Mouse (Mus musculus): ENCODE measurements around the gene Ifna7. TPM values are rescaled to one million over a fixed set of nuclear protein-coding genes. Genes with fewer than 3 reads are reported as not detected.
A peak's percentile ranks its signal among the peaks of the same experiment; 100 is the strongest.
"Not testable (repeated sequence)": the region's sequence is repeated elsewhere in the genome, so short reads cannot be mapped to it uniquely, and the experiment has no call there.

The Ifna7 gene
- total RNA-seq (2021) (not detected), polyA plus RNA-seq (2012; rRNA removed) (not detected in 2 replicates)
- long read RNA-seq = 0 reads

- no peak for DNase-seq
Measured at GRCm38 (mm10) chr4:88815928-88816327, at the start of gene Ifna7. TSS of gene Ifna7 (plus strand) at chr4:88816228.

GRCm38 (mm10) chr4:88773534-88773933 is 42.5 kb upstream of the Ifna7 start, which contains the start of gene Gm13290:
TSS of gene Gm13290 (plus strand) at chr4:88773834.
- not testable (repeated sequence) for DNase-seq

GRCm38 (mm10) chr4:88776622-88777021 is 39.4 kb upstream of the Ifna7 start, which contains the start of gene Gm13289:
TSS of gene Gm13289 (plus strand) at chr4:88776922.
- DNase-seq = not testable (repeated sequence)

DNA sequence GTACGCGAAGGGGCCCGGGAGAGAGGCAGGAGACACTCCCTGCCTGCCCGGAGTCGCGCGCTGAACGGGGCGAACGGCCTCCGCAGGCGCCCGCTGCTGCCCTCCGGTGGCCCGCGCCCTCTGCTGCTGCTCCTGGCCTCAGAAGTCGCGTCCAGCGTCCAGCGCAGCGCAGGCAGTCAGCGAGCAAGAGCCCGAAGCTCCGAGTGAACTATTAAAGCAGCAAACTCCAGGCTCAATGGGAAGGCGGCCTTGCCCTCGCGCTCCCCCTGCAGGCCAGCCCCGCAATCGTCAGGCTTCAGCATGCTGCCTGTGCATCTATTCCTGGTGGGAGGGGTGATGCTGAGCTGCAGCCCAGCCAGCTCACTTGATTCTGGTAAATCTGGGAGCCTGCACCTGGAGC is 36.5 kb upstream of the Ifna7 start, which contains the start of gene Gm13272:
Gm13272 (plus strand) TSS at position 301 of the 400 bp plus-strand sequence.
- DNase-seq = not testable (repeated sequence)

GRCm38 (mm10) chr4:88780320-88780719 is 35.7 kb upstream of the Ifna7 start:
- DNase-seq = not testable (repeated sequence)

DNA sequence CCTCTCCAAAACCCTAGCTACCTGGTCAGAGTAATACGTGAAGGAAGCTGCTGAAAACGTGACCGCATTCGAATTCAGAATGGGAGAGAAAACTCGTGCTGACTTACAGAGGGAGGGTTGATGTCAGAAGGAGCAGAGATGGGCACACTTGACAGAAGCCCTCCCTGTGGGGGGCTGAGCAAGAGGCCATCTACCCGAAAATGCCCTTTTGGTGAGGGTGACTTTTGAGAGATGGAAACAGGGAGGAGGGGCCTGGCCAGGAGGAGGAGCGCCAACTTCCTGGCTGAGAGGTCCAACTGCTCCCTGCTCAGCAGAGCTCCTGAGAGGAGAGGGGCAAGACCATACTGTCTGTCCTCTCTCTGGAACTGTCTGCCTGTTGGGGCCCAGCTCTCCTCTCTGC is 34.2 kb upstream of the Ifna7 start, which contains the start of gene Ifnz:
Ifnz (plus strand) TSS at position 301 of the 400 bp plus-strand sequence.
- DNase-seq = not testable (repeated sequence)

DNA sequence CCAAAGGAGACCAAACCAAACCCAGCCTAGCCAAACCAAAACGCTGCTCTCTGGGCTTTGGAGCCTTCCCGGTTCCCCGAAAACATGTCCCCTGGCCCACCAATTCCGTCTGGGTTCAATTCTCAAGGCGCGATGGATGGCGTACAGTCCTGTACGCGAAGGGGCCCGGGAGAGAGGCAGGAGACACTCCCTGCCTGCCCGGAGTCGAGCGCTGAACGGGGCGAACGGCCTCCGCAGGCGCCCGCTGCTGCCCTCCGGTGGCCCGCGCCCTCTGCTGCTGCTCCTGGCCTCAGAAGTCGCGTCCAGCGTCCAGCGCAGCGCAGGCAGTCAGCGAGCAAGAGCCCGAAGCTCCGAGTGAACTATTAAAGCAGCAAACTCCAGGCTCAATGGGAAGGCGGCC is 33.7 kb upstream of the Ifna7 start:
- peak; percentile 48 for DNase-seq

DNA sequence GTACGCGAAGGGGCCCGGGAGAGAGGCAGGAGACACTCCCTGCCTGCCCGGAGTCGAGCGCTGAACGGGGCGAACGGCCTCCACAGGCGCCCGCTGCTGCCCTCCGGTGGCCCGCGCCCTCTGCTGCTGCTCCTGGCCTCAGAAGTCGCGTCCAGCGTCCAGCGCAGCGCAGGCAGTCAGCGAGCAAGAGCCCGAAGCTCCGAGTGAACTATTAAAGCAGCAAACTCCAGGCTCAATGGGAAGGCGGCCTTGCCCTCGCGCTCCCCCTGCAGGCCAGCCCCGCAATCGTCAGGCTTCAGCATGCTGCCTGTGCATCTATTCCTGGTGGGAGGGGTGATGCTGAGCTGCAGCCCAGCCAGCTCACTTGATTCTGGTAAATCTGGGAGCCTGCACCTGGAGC is 30.6 kb upstream of the Ifna7 start, which contains the start of gene Gm13276:
Gm13276 (plus strand) TSS at position 301 of the 400 bp plus-strand sequence.
- DNase-seq = not testable (repeated sequence)

GRCm38 (mm10) chr4:88788402-88788801 is 27.6 kb upstream of the Ifna7 start, which contains the start of gene Gm13277:
TSS of gene Gm13277 (plus strand) at chr4:88788632.
- DNase-seq = peak; percentile 79

DNA sequence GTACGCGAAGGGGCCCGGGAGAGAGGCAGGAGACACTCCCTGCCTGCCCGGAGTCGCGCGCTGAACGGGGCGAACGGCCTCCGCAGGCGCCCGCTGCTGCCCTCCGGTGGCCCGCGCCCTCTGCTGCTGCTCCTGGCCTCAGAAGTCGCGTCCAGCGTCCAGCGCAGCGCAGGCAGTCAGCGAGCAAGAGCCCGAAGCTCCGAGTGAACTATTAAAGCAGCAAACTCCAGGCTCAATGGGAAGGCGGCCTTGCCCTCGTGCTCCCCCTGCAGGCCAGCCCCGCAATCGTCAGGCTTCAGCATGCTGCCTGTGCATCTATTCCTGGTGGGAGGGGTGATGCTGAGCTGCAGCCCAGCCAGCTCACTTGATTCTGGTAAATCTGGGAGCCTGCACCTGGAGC is 24.8 kb upstream of the Ifna7 start, which contains the start of gene Gm13278:
Gm13278 (plus strand) TSS at position 301 of the 400 bp plus-strand sequence.
- DNase-seq = not testable (repeated sequence)

DNA sequence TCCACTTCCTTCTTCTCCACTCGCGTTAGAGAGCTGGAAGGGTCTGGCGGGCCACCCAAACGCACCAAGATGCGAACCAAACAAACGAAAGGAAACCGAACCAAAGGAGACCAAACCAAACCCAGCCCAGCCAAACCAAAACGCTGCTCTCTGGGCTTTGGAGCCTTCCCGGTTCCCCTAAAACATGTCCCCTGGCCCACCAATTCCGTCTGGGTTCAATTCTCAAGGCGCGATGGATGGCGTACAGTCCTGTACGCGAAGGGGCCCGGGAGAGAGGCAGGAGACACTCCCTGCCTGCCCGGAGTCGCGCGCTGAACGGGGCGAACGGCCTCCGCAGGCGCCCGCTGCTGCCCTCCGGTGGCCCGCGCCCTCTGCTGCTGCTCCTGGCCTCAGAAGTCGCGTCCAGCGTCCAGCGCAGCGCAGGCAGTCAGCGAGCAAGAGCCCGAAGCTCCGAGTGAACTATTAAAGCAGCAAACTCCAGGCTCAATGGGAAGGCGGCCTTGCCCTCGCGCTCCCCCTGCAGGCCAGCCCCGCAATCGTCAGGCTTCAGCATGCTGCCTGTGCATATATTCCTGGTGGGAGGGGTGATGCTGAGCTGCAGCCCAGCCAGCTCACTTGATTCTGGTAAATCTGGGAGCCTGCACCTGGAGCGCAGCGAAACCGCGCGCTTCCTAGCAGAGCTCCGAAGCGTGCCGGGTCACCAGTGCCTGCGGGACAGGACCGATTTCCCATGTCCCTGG is 21.9 kb upstream of the Ifna7 start, which contains the start of gene Gm13275:
Gm13275 (plus strand) TSS at position 552 of the 740 bp plus-strand sequence.
- peak; percentile 77 for DNase-seq

DNA sequence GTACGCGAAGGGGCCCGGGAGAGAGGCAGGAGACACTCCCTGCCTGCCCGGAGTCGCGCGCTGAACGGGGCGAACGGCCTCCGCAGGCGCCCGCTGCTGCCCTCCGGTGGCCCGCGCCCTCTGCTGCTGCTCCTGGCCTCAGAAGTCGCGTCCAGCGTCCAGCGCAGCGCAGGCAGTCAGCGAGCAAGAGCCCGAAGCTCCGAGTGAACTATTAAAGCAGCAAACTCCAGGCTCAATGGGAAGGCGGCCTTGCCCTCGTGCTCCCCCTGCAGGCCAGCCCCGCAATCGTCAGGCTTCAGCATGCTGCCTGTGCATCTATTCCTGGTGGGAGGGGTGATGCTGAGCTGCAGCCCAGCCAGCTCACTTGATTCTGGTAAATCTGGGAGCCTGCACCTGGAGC is 18.9 kb upstream of the Ifna7 start, which contains the start of gene Gm13279:
Gm13279 (plus strand) TSS at position 301 of the 400 bp plus-strand sequence.
- not testable (repeated sequence) for DNase-seq

- not testable (repeated sequence) for DNase-seq
Measured at GRCm38 (mm10) chr4:88799365-88799764, 16.7 kb upstream of the Ifna7 start, which contains the start of gene Gm13285. TSS of gene Gm13285 (plus strand) at chr4:88799665.

GRCm38 (mm10) chr4:88802954-88803353 is 13.1 kb upstream of the Ifna7 start, which contains the start of gene Gm13287:
TSS of gene Gm13287 (plus strand) at chr4:88803254.
- DNase-seq = not testable (repeated sequence)

GRCm38 (mm10) chr4:88805231-88805630 is 10.8 kb upstream of the Ifna7 start, which contains the start of gene Gm13288:
TSS of gene Gm13288 (plus strand) at chr4:88805531.
- not testable (repeated sequence) for DNase-seq

GRCm38 (mm10) chr4:88805761-88806160 is 10.3 kb upstream of the Ifna7 start:
- peak; percentile 65 for DNase-seq

DNA sequence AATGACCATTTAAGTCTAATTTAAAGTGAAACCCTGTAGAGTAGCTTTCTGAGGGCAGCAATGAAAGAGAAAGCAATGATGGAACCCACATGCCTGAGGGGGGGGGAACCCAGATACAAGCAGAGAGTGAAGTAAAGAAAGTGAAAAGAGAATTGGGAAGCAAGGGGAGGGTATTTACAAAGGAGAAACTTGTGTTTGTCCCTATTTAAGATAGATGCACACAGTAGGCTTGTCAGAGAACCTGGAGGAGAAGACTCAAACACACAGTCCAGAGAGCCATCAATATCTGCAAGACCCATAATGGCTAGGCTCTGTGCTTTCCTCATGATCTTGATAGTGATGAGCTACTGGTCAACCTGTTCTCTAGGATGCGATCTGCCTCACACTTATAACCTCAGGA is 3.6 kb downstream of the Ifna7 start, which contains the start of gene Ifna11:
Ifna11 (plus strand) TSS at position 301 of the 400 bp plus-strand sequence.
- DNase-seq = no peak

GRCm38 (mm10) chr4:88822995-88823394 is 7.0 kb downstream of the Ifna7 start:
- DNase-seq = no peak

- not testable (repeated sequence) for DNase-seq
Measured at GRCm38 (mm10) chr4:88827116-88827515, 11.1 kb downstream of the Ifna7 start, which contains the start of gene Ifna6. TSS of gene Ifna6 (plus strand) at chr4:88827416.

DNA sequence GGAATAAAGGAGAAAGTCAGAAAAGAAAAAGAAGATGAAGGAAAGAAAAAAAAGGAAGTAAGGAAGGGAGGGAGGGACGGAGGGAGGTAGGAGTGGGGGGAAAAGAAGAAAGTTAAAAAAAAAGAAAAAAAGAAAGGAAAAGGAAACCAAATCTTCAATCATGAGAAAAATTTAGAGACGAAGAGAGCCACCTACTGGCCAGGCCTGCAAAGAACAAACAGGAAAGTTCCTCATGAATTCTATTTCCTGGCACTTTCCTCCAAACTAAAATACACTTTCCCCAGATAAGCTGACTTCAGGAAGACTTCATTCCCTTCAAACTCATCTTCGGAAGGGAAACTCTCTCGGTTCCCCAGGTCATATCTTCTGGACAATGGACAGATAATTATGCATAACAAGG is 14.5 kb downstream of the Ifna7 start:
- peak; percentile 5 for DNase-seq

DNA sequence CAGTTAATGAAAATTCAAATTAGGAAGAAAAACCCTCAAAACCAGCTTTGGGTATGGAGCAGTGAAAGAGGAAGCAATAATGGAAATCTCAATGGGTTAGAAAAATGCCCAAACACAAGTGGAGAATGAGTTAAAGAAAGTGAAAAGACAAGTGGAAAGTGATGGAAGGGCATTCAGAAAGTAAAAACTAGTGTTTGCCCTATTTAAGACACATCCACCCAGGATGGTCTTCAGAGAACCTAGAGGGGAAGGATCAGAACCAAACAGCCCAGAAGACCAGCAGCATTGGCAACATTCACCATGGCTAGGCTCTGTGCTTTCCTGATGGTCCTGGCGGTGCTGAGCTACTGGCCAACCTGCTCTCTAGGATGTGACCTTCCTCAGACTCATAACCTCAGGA is 19.2 kb downstream of the Ifna7 start, which contains the start of gene Ifna5:
Ifna5 (plus strand) TSS at position 301 of the 400 bp plus-strand sequence.
- not testable (repeated sequence) for DNase-seq

DNA sequence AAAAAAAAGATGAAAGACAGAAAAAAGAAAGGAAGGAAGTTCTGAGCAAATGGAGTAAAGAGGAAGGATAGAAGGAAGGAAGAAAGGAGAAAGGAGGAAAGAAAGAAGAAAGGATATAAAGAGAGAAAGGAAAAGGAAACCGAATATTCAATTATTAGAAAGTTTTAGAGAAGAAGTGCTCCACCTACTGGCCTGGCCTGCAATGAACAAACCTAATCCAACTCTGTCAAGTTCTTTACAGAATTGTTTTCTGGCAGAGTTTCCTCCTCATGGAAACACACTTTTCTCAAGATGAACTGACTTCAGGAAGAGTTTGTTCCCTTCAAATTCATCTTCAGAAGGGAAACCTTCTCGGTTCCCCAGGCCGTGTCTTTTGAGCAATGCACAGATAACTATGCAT is 22.8 kb downstream of the Ifna7 start:
- DNase-seq = no peak
